Mouse (Mus musculus) kidney, adult 9 months (tissue): ENCODE measurements at regions not wholly inside any gene's neighbourhood (a gene's known extent, or its start where the extent isn't known, plus 50 kb on each side); places are given as distances from the start of the nearest gene placed in this dataset.

Experiments used
- DNase-seq: peaks from one replicate; pipeline ENCODE4 v3.0.0; 2022

- DNase-seq, result no peak
These were observed 190.0 kb upstream of the Eef2kmt start for GRCm38 (mm10) chr16:5445776-5446175.

GRCm38 (mm10) chr16:5444785-5445184 is 189.0 kb upstream of the Eef2kmt start:
- no peak for DNase-seq

GRCm38 (mm10) chr16:5439717-5440116 is 183.9 kb upstream of the Eef2kmt start:
- DNase-seq, result no peak

GRCm38 (mm10) chr16:5438405-5438804 is 182.6 kb upstream of the Eef2kmt start:
- DNase-seq, result no peak

- no peak for DNase-seq
These were observed 175.9 kb upstream of the Eef2kmt start for GRCm38 (mm10) chr16:5431689-5432088.

- no peak for DNase-seq
These were observed 175.3 kb upstream of the Eef2kmt start for GRCm38 (mm10) chr16:5431111-5431510.

GRCm38 (mm10) chr16:5429466-5429865 is 173.7 kb upstream of the Eef2kmt start:
- peak; percentile 30 for DNase-seq

GRCm38 (mm10) chr16:5425908-5426307 is 170.1 kb upstream of the Eef2kmt start:
- no peak for DNase-seq

- no peak for DNase-seq
These were observed 166.3 kb upstream of the Eef2kmt start for GRCm38 (mm10) chr16:5422041-5422440.

- DNase-seq, result no peak
These were observed 165.8 kb upstream of the Eef2kmt start for GRCm38 (mm10) chr16:5421591-5421990.

GRCm38 (mm10) chr16:5419467-5419866 is 163.7 kb upstream of the Eef2kmt start:
- DNase-seq, result no peak

GRCm38 (mm10) chr16:5418462-5419197 is 162.8 kb upstream of the Eef2kmt start:
- DNase-seq, result no peak

- DNase-seq, result no peak
These were observed 159.5 kb upstream of the Eef2kmt start for GRCm38 (mm10) chr16:5415310-5415709.

GRCm38 (mm10) chr16:5411819-5412385 is 156.1 kb upstream of the Eef2kmt start:
- DNase-seq, result no peak

GRCm38 (mm10) chr16:5406711-5407110 is 150.9 kb upstream of the Eef2kmt start:
- DNase-seq, result peak; percentile 68

GRCm38 (mm10) chr16:5393336-5393735 is 137.6 kb upstream of the Eef2kmt start:
- no peak for DNase-seq

- DNase-seq, result no peak
These were observed 127.1 kb upstream of the Eef2kmt start for GRCm38 (mm10) chr16:5382930-5383329.

- no peak for DNase-seq
These were observed 126.6 kb upstream of the Eef2kmt start for GRCm38 (mm10) chr16:5382228-5382884.

GRCm38 (mm10) chr16:5380626-5381025 is 124.8 kb upstream of the Eef2kmt start:
- no peak for DNase-seq

- DNase-seq, result no peak
These were observed 121.2 kb upstream of the Eef2kmt start for GRCm38 (mm10) chr16:5377001-5377400.

- peak; percentile 44 for DNase-seq
These were observed 119.2 kb upstream of the Eef2kmt start for GRCm38 (mm10) chr16:5374818-5375605.

- no peak for DNase-seq
These were observed 115.6 kb upstream of the Eef2kmt start for GRCm38 (mm10) chr16:5371175-5371893.

GRCm38 (mm10) chr16:5370496-5370895 is 114.7 kb upstream of the Eef2kmt start:
- DNase-seq, result no peak
